Mouse (Mus musculus) thymus, postnatal 36 days (tissue): ENCODE measurements at regions not wholly inside any gene's neighbourhood (a gene's known extent, or its start where the extent isn't known, plus 50 kb on each side); places are given as distances from the start of the nearest gene placed in this dataset.

ENCODE experiments used
- DNase-seq, 2 experiments: peaks; one replicate each; pipeline ENCODE4 v3.0.0; 2022; ENCODE audit warnings: mixed read lengths in 2 of 2

- no peak for DNase-seq
Observed at GRCm38 (mm10) chr2:116980692-116981091, 102.2 kb downstream of the Tmco5 start.

- no peak for DNase-seq
Observed at GRCm38 (mm10) chr2:116983351-116983750, 104.9 kb downstream of the Tmco5 start.

GRCm38 (mm10) chr2:116983821-116984351, 105.4 kb downstream of the Tmco5 start:
- no peak for DNase-seq

GRCm38 (mm10) chr2:116984597-116984996, 106.1 kb downstream of the Tmco5 start:
- DNase-seq: no peak

GRCm38 (mm10) chr2:116985549-116985948, 107.1 kb downstream of the Tmco5 start:
- no peak for DNase-seq

GRCm38 (mm10) chr2:116988953-116989674, 110.6 kb downstream of the Tmco5 start:
- no peak for DNase-seq

- no peak for DNase-seq
Observed at GRCm38 (mm10) chr2:116990106-116990505, 111.6 kb downstream of the Tmco5 start.

GRCm38 (mm10) chr2:116991561-116992042, 113.1 kb downstream of the Tmco5 start:
- DNase-seq: no peak

GRCm38 (mm10) chr2:116993724-116994123, 115.2 kb downstream of the Tmco5 start:
- DNase-seq: no peak

- DNase-seq: no peak
Observed at GRCm38 (mm10) chr2:116996302-116996701, 117.8 kb downstream of the Tmco5 start.

GRCm38 (mm10) chr2:116998822-116999221, 120.3 kb downstream of the Tmco5 start:
- DNase-seq: no peak

GRCm38 (mm10) chr2:116999592-116999991, 121.1 kb downstream of the Tmco5 start:
- DNase-seq: no peak

- no peak for DNase-seq
Observed at GRCm38 (mm10) chr2:117003976-117004375, 117.2 kb upstream of the Spred1 start.

- DNase-seq: no peak
Observed at GRCm38 (mm10) chr2:117006846-117007245, 114.3 kb upstream of the Spred1 start.

- DNase-seq: no peak
Observed at GRCm38 (mm10) chr2:117008922-117009321, 112.3 kb upstream of the Spred1 start.

GRCm38 (mm10) chr2:117010001-117010400, 111.2 kb upstream of the Spred1 start:
- no peak for DNase-seq

GRCm38 (mm10) chr2:117010942-117011341, 110.2 kb upstream of the Spred1 start:
- DNase-seq: no peak

- DNase-seq: no peak
Observed at GRCm38 (mm10) chr2:117017921-117018651, 103.1 kb upstream of the Spred1 start.

- peak in 1 of 2 experiments; percentile 3 for DNase-seq
Observed at GRCm38 (mm10) chr2:117018917-117019538, 102.1 kb upstream of the Spred1 start.

GRCm38 (mm10) chr2:117019552-117019951, 101.6 kb upstream of the Spred1 start:
- no peak for DNase-seq

- DNase-seq: no peak
Observed at GRCm38 (mm10) chr2:117021787-117022186, 99.4 kb upstream of the Spred1 start.

GRCm38 (mm10) chr2:117023436-117023835, 97.7 kb upstream of the Spred1 start:
- no peak for DNase-seq

GRCm38 (mm10) chr2:117027071-117027470, 94.1 kb upstream of the Spred1 start:
- DNase-seq: no peak
